Mouse (Mus musculus): ENCODE data around the gene Cacng3. TPM values are rescaled to one million over a fixed set of nuclear protein-coding genes. Genes with fewer than 3 reads are reported as not detected.

The Cacng3 gene
- polyA plus RNA-seq, 1 experiment: 7.1 TPM

- DNase-seq: no peak
- no peaks in the 10 kb centered on the region for H3K4me1 ChIP-seq (ENCODE audit: control insufficient read depth, insufficient read depth, low read length)
- no peak overlapping the region for H3K4me3 ChIP-seq (replicated peaks; ENCODE audit: insufficient read depth, low read depth, low read length)
- no peaks in the 10 kb centered on the region for H3K27me3 ChIP-seq (ENCODE audit: control insufficient read depth, insufficient read depth, low read length)
- WGBS: 82% methylated on average over 3 of the region's 3 CpGs
- TF ChIP-seq POLR2A (IDR thresholded peaks at IDR 0.05; ENCODE audit: borderline replicate concordance, insufficient read depth, low read length) (no peak), CTCF (IDR thresholded peaks at IDR 0.05; ENCODE audit: borderline replicate concordance, insufficient read depth, low read depth, low read length) (no peak)
- H3K27ac ChIP-seq (ENCODE audit: insufficient read depth, low read length): no peak overlapping the region
Observed at GRCm38 (mm10) chr7:122758645-122759044, 88.4 kb downstream of the Cacng3 start.

DNA sequence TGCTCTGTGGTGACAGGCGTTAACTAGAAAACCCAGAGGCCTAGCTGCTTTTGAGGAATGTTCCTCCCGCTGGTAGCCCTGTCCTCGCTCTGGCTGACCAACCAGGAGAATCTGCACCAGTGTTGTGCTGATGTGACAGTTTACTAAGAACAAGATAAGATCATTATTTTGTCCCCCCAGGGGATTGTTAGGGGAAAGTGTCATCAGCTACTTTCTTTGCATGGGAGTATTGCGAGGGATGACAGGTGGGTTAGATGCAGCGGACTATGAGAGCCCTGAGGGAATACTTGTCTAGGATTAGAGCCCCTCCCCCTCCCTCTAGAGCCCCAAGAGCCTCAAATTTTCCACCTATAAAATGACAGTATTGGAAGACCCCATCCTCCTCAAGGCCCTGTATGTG, 94.2 kb downstream of the Cacng3 start:
- Histone ChIP-seq H3K27me3 (ENCODE audit: control insufficient read depth, insufficient read depth, low read length) (no peaks in the 10 kb centered on the region), H3K27ac (ENCODE audit: insufficient read depth, low read length) (no peak overlapping the region), H3K4me3 (replicated peaks; ENCODE audit: insufficient read depth, low read depth, low read length) (no peak overlapping the region), H3K4me1 (ENCODE audit: control insufficient read depth, insufficient read depth, low read length) (no peaks in the 10 kb centered on the region)
- DNase-seq: no peak
- 81% methylated on average over 5 of the region's 5 CpGs for WGBS
- no peak for TF ChIP-seq POLR2A (IDR thresholded peaks at IDR 0.05; ENCODE audit: borderline replicate concordance, insufficient read depth, low read length)
- no peak for TF ChIP-seq CTCF (IDR thresholded peaks at IDR 0.05; ENCODE audit: borderline replicate concordance, insufficient read depth, low read depth, low read length)

GRCm38 (mm10) chr7:122768292-122769020, 98.2 kb downstream of the Cacng3 start:
- TF ChIP-seq POLR2A (IDR thresholded peaks at IDR 0.05; ENCODE audit: borderline replicate concordance, insufficient read depth, low read length) (no peak), CTCF (IDR thresholded peaks at IDR 0.05; ENCODE audit: borderline replicate concordance, insufficient read depth, low read depth, low read length) (no peak)
- WGBS: 88% methylated on average over 27 of the region's 27 CpGs
- Histone ChIP-seq H3K27ac (ENCODE audit: insufficient read depth, low read length) (no peak overlapping the region), H3K4me1 (ENCODE audit: control insufficient read depth, insufficient read depth, low read length) (no peaks in the 10 kb centered on the region; the same call in 1 of the 2 replicates), H3K27me3 (ENCODE audit: control insufficient read depth, insufficient read depth, low read length) (no peaks in the 10 kb centered on the region), H3K4me3 (replicated peaks; ENCODE audit: insufficient read depth, low read depth, low read length) (no peak overlapping the region)
- DNase-seq: no peak

GRCm38 (mm10) chr7:122779601-122780000, 109.3 kb downstream of the Cacng3 start:
- Histone ChIP-seq H3K4me3 (replicated peaks; ENCODE audit: insufficient read depth, low read depth, low read length) (no peak overlapping the region), H3K27ac (ENCODE audit: insufficient read depth, low read length) (no peak overlapping the region), H3K4me1 (ENCODE audit: control insufficient read depth, insufficient read depth, low read length) (no peaks in the 10 kb centered on the region), H3K27me3 (ENCODE audit: control insufficient read depth, insufficient read depth, low read length) (no peaks in the 10 kb centered on the region)
- 47% methylated on average over 7 of the region's 7 CpGs for WGBS
- DNase-seq: no peak
- TF ChIP-seq POLR2A (IDR thresholded peaks at IDR 0.05; ENCODE audit: borderline replicate concordance, insufficient read depth, low read length): no peak
- TF ChIP-seq CTCF (IDR thresholded peaks at IDR 0.05; ENCODE audit: borderline replicate concordance, insufficient read depth, low read depth, low read length): no peak

- no peak for DNase-seq
- no peak overlapping the region for H3K4me3 ChIP-seq (replicated peaks; ENCODE audit: insufficient read depth, low read depth, low read length)
- no peaks in the 10 kb centered on the region for H3K27me3 ChIP-seq (ENCODE audit: control insufficient read depth, insufficient read depth, low read length)
- no peaks in the 10 kb centered on the region; the same call in 1 of the 2 replicates for H3K4me1 ChIP-seq (ENCODE audit: control insufficient read depth, insufficient read depth, low read length)
- TF ChIP-seq CTCF (IDR thresholded peaks at IDR 0.05; ENCODE audit: borderline replicate concordance, insufficient read depth, low read depth, low read length) (no peak), POLR2A (IDR thresholded peaks at IDR 0.05; ENCODE audit: borderline replicate concordance, insufficient read depth, low read length) (no peak)
- no peak overlapping the region for H3K27ac ChIP-seq (ENCODE audit: insufficient read depth, low read length)
- 91% methylated on average over 7 of the region's 7 CpGs for WGBS
Observed at GRCm38 (mm10) chr7:122789929-122790328, 119.6 kb downstream of the Cacng3 start.

DNA sequence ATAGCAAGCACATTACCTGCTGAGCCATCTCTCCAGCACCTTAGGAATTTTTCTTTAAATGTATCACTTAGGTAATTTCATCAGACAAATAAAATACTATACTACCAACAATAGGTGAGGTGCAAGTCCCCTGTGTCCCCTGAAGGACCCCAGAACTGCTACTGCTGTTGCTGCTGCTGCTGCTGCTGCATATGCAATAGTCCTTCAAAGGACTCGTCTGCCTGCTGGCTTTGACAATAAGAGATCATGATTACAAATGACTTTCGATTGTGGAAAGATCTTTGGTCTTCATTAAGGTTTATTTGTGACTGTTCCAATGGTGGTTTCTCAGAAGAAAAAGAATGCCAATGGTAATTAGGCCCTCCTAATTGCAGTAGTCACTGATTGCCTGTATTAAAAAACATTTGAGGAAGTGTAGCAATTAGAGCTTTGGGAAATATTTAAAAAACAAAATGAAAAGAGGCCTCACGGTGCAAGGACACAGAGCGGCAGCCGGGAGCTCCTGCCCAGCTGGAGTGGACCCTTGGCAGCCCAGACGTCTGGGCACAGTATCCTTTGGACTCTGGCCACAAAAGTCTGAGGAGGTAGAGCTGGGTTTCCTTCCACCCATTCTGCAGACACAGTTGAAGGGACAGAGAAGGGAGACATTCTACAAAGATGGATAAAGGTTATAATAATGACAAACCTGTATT, 123.5 kb downstream of the Cacng3 start:
- 12% methylated on average over 6 of the region's 6 CpGs for WGBS
- no peak for TF ChIP-seq POLR2A (IDR thresholded peaks at IDR 0.05; ENCODE audit: borderline replicate concordance, insufficient read depth, low read length)
- no peak for TF ChIP-seq CTCF (IDR thresholded peaks at IDR 0.05; ENCODE audit: borderline replicate concordance, insufficient read depth, low read depth, low read length)
- Histone ChIP-seq H3K4me1 (ENCODE audit: control insufficient read depth, insufficient read depth, low read length) (no peaks in the 10 kb centered on the region; the same call in 1 of the 2 replicates), H3K27ac (ENCODE audit: insufficient read depth, low read length) (no peak overlapping the region), H3K4me3 (replicated peaks; ENCODE audit: insufficient read depth, low read depth, low read length) (no peak overlapping the region), H3K27me3 (ENCODE audit: control insufficient read depth, insufficient read depth, low read length) (no peaks in the 10 kb centered on the region)
- DNase-seq: peak in 1 of 2 experiments; percentile 12

- H3K27ac ChIP-seq (ENCODE audit: insufficient read depth, low read length): no peak overlapping the region
- 25% methylated on average over 6 of the region's 6 CpGs for WGBS
Observed at GRCm38 (mm10) chr7:122795140-122795539, 124.8 kb downstream of the Cacng3 start.

GRCm38 (mm10) chr7:122800821-122801220, 130.5 kb downstream of the Cacng3 start:
- no peak overlapping the region for H3K4me3 ChIP-seq (replicated peaks; ENCODE audit: insufficient read depth, low read depth, low read length)
- no peaks in the 10 kb centered on the region for H3K27me3 ChIP-seq (ENCODE audit: control insufficient read depth, insufficient read depth, low read length)
- TF ChIP-seq POLR2A (IDR thresholded peaks at IDR 0.05; ENCODE audit: borderline replicate concordance, insufficient read depth, low read length): no peak
- TF ChIP-seq CTCF (IDR thresholded peaks at IDR 0.05; ENCODE audit: borderline replicate concordance, insufficient read depth, low read depth, low read length): no peak
- H3K27ac ChIP-seq (ENCODE audit: insufficient read depth, low read length): no peak overlapping the region
- WGBS: 25% methylated on average over 2 of the region's 2 CpGs
- no peak for DNase-seq
- no peaks in the 10 kb centered on the region for H3K4me1 ChIP-seq (ENCODE audit: control insufficient read depth, insufficient read depth, low read length)

More at GRCm38 (mm10) chr7:122795140-122795539, 124.8 kb downstream of the Cacng3 start:
- no peaks in the 10 kb centered on the region for H3K27me3 ChIP-seq (ENCODE audit: control insufficient read depth, insufficient read depth, low read length)
- no peak overlapping the region for H3K4me3 ChIP-seq (replicated peaks; ENCODE audit: insufficient read depth, low read depth, low read length)
- DNase-seq: no peak
- no peaks in the 10 kb centered on the region; the same call in 1 of the 2 replicates for H3K4me1 ChIP-seq (ENCODE audit: control insufficient read depth, insufficient read depth, low read length)
- TF ChIP-seq CTCF (IDR thresholded peaks at IDR 0.05; ENCODE audit: borderline replicate concordance, insufficient read depth, low read depth, low read length): no peak
- no peak for TF ChIP-seq POLR2A (IDR thresholded peaks at IDR 0.05; ENCODE audit: borderline replicate concordance, insufficient read depth, low read length)

Data from cerebellum, adult 2 months (tissue).